Mouse (Mus musculus) neural tube, embryonic 12.5 days (tissue): ENCODE measurements around the gene Sgms1. TPM values are rescaled to one million over a fixed set of nuclear protein-coding genes. Genes with fewer than 3 reads are reported as not detected.

ENCODE experiments used
- ATAC-seq: fragments of 200-750 bp; cut with Nextera tagmentation; 2 replicates; pipeline ENCODE4 v1.8.0; 2017; ENCODE audit warnings: low read depth, mild to moderate bottlenecking, moderate TSS enrichment, moderate library complexity; ENCODE audit not compliant: low FRiP score
- H3K27ac ChIP-seq: fragments of 300-500 bp; sonication (generic); 2 replicates; pipeline ENCODE4 v1.5.1; 2016
- H3K27me3 ChIP-seq: fragments of 300-500 bp; sonication (generic); replicated peaks from 2 replicates; pipeline ENCODE4 v1.6.1; 2016; ENCODE audit warnings: mild to moderate bottlenecking
- H3K36me3 ChIP-seq: fragments of 300-500 bp; sonication (generic); 2 replicates; pipeline ENCODE4 v1.6.1; 2016; ENCODE audit warnings: mild to moderate bottlenecking
- H3K4me1 ChIP-seq: fragments of 300-500 bp; sonication (generic); 2 replicates; pipeline ENCODE4 v1.6.1; 2016
- H3K4me2 ChIP-seq: fragments of 300-500 bp; sonication (generic); replicated peaks from 2 replicates; pipeline ENCODE4 v1.6.1; 2016; ENCODE audit warnings: mild to moderate bottlenecking
- H3K4me3 ChIP-seq: fragments of 300-500 bp; sonication (generic); 2 replicates; pipeline ENCODE4 v1.5.1; 2016
- H3K9ac ChIP-seq: fragments of 300-500 bp; sonication (generic); 2 replicates; pipeline ENCODE4 v1.6.1; 2016; ENCODE audit warnings: mild to moderate bottlenecking
- H3K9me3 ChIP-seq: fragments of 300-500 bp; sonication (generic); 2 replicates; pipeline ENCODE4 v1.6.1; 2016; ENCODE audit warnings: mild to moderate bottlenecking
- WGBS: fragments of 180-500 bp; shearing (Covaris S2); methylation state at CpG from one replicate; pipeline ENCODE4 v1.1.7; 2016; 5-methylcytosine and 5-hydroxymethylcytosine counted together
- polyA plus RNA-seq: library from polyadenylated mRNA; unstranded; fragments of >200 nt; fragmentation: Nextera tagmentation; extraction: Ambion mirVana; gene quantifications from 2 replicates; pipeline ENCODE4 v1.2.1, GENCODE M21; 2016

Gene Sgms1
- polyA plus RNA-seq, 1 experiment from 2014 or later = 17.2 TPM

DNA sequence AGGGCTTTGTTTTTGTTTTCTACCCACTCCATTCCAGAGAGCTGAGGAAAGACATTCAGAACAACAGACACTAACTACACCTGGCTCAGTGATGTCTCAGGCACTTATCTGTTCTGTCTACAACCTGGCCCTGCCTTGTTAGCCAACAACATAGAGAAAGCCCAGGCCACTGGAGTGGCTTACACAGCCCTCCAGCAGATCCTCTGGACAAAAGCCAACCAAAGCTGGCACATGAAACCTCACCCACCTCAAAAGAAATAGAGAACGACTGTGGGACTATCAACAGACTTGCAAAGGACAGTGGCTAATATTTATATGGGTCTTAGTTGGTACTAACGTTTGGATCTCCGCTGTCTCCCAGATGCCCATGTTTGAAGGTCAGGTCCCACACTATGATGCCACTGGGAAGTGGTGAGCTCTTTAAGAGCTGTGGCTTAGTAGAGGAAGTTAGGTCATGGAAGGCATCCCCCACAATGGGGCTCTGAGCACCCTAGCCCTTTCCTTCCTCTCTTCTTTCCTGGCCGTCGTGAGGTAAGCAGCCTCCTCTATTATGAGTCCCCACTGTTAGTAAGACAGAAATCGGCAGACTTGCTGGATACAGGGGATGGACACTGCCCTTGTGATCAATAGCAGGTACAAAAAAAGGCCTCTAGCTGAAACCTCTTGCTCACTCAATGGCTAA lies 10.1 kb downstream of the Sgms1 start:
- no peak overlapping the region for H3K27ac ChIP-seq
- no peak overlapping the region for H3K4me3 ChIP-seq
- no peaks in the 10 kb centered on the region for H3K27me3 ChIP-seq
- no peaks in the 10 kb centered on the region for H3K9me3 ChIP-seq
- H3K36me3 ChIP-seq = no peaks in the 10 kb centered on the region
- WGBS = 92% methylated on average over 6 of the region's 6 CpGs
- ATAC-seq = no peak
- peaks cover 10% of the 10 kb centered on the region for H3K4me1 ChIP-seq
- H3K4me2 ChIP-seq = no peak overlapping the region
- H3K9ac ChIP-seq = no peak overlapping the region

DNA sequence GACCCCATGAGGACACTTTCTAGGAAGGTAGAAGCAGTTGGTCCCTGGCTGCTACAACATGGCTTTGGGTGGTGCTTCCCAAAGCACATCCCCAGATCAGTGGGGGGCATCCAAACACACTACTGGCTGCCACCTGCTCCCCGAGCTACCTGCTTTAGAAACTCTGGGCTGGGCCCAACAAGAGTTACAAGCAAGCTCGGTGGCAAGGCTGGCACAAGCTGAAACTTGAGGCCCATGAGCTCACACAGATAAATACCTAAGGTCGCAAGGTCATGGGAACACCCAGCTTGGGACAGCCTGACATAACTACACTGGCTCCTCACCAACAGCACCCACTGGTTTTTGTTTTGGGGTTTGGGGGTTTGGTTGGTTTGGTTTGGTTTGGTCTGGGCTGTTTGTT lies 10.9 kb downstream of the Sgms1 start:
- WGBS = 74% methylated on average over 3 of the region's 3 CpGs
- Histone ChIP-seq H3K9ac (no peak overlapping the region), H3K4me2 (no peak overlapping the region), H3K27me3 (no peaks in the 10 kb centered on the region), H3K36me3 (no peaks in the 10 kb centered on the region), H3K9me3 (no peaks in the 10 kb centered on the region), H3K27ac (no peak overlapping the region), H3K4me1 (peaks cover 10% of the 10 kb centered on the region), H3K4me3 (no peak overlapping the region)
- ATAC-seq = no peak

DNA sequence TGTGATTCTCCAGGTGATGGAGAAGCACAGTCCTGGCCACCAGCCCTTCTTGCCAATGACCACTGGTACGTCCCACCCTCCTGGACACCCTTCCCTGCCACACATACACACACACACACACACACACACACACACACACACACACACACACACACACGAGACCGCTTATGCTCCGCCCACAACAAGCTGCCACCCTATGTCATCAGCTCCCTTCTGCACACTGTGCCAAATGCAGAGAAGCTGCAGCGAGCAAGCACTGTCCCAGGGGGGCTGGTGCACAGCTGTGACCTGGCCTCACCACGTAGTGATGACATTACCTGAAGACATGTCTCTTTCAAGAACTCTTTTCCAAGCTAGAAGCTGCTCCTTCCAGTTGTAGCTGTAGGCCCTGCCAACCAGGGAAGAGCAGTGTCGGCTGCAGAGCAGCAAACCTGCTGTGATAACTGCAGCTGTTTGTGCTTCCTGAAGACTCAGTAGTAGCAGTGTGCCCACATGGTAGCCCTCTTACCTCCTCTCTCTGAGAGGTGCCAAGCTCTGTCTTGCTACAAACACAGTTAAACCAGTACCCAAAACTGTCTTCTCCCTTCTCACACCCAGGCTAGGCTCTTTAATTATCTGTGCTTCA lies 11.7 kb downstream of the Sgms1 start:
- Histone ChIP-seq H3K4me1 (peaks cover 10% of the 10 kb centered on the region), H3K36me3 (no peaks in the 10 kb centered on the region), H3K4me3 (no peak overlapping the region), H3K9me3 (no peaks in the 10 kb centered on the region), H3K27ac (no peak overlapping the region), H3K9ac (no peak overlapping the region), H3K4me2 (no peak overlapping the region), H3K27me3 (no peaks in the 10 kb centered on the region)
- ATAC-seq = peak; percentile 71
- WGBS = 72% methylated on average over 7 of the region's 7 CpGs

DNA sequence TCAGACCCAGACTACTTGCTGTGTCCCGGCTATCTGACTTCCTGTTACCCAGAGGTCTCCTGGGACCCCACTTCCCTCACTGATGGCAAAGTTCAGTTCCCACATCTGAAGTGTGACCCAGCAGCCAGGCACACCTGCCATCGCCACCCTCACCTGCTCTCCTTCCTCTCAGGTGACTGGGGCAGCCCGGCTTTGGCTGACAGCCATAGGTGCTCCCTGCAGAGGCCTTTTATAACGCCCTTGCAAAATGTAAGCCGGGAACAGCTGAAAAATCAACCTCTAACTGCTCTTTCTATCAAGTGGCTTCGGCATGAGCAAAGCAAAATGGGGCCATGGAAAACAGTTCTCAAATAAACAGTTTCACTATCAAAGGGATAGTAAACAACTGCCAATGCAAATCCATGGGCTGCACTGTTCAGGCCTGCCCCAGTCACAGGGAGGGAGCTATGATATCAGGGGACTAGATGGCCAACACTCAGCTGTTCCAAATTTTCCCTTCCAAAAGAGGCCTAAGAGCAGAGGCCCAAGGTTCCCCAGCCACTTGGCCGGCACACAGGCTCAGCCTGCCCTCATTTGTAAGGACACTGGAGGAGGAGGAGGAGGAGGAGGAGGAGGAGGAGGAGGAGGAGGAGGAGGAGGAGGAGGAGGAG lies 12.5 kb downstream of the Sgms1 start:
- WGBS = 75% methylated on average over 7 of the region's 7 CpGs
- no peak overlapping the region for H3K4me3 ChIP-seq
- ATAC-seq = no peak
- H3K27me3 ChIP-seq = no peaks in the 10 kb centered on the region
- H3K9me3 ChIP-seq = peaks cover 3% of the 10 kb centered on the region; the same call in 1 of the 2 replicates
- H3K27ac ChIP-seq = no peak overlapping the region
- peaks cover 10% of the 10 kb centered on the region for H3K4me1 ChIP-seq
- H3K9ac ChIP-seq = no peak overlapping the region
- H3K36me3 ChIP-seq = no peaks in the 10 kb centered on the region
- no peak overlapping the region for H3K4me2 ChIP-seq

DNA sequence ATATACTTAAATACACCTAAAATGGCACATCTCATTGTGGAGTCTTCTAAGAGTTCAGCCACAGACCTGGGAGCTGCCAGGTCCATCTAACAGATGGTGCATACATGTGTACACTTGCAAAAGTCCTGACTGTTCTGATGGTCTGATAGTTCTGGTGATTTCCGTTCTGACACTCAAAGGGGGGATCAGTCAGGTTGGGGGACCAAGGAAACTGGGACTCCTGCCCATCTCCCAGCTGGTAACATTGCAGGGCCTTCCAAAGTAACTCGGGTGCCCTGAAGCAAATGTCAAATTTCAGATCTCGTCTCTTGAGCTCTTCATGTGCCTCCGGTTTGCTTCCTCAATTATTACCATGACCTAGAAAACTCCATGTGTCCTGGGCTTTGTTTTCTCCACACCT lies 13.5 kb downstream of the Sgms1 start:
- H3K9me3 ChIP-seq = peaks cover 3% of the 10 kb centered on the region; the same call in 1 of the 2 replicates
- peaks cover 10% of the 10 kb centered on the region for H3K4me1 ChIP-seq
- no peak overlapping the region for H3K4me2 ChIP-seq
- H3K36me3 ChIP-seq = no peaks in the 10 kb centered on the region
- no peak overlapping the region for H3K4me3 ChIP-seq
- ATAC-seq = no peak
- no peak overlapping the region for H3K27ac ChIP-seq
- 95% methylated on average over 4 of the region's 4 CpGs for WGBS
- no peak overlapping the region for H3K9ac ChIP-seq
- no peaks in the 10 kb centered on the region for H3K27me3 ChIP-seq

DNA sequence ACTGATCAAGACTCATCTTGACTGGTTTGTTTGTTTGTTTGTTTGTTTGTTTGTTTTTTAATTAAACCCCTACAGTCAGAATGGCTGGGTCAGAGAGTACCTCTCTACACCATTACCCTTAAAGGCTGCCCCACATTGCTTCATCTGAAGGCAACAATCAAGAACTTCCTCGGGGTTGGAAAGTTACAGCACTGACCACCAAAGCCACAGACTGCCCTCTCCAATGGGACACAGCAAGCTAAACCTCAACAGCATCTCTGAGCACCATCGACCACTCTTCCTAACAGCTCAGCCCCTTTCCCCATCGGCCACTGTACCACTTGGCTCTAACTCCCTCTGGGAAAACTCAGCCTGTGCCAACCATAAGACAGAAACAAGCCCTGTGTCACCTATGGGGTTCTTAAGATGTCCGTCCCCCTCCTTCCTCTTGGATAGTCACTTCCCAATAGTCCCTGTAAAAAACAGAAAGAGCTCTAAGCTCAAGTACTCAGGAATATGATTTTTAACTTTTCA lies 14.0 kb downstream of the Sgms1 start:
- H3K4me3 ChIP-seq = no peak overlapping the region
- WGBS = 93% methylated on average over 4 of the region's 4 CpGs

DNA sequence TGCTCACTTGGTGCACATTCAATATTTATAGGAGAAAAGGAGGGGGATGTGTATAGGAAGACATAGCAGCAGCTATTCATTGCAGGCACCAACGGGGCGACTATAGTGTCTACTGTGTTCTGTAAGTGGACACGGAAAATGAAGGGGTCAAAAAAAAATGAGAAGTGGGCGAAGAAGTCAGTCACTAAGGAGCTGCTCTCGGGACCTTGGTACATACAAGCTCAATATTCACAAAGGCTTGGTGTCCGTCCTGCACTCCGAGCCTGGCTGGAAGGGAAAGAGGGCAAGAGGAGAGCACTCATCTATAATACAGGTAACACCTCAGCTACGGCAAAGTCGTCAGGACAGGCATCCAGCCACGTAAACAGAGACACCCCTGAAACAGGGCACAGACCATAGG lies 14.8 kb downstream of the Sgms1 start:
- Histone ChIP-seq H3K9ac (no peak overlapping the region), H3K4me2 (no peak overlapping the region), H3K27me3 (no peaks in the 10 kb centered on the region), H3K27ac (no peak overlapping the region), H3K4me3 (no peak overlapping the region), H3K36me3 (no peaks in the 10 kb centered on the region), H3K9me3 (peaks cover 3% of the 10 kb centered on the region; the same call in 1 of the 2 replicates), H3K4me1 (peaks cover 10% of the 10 kb centered on the region)
- ATAC-seq = no peak
- WGBS = 92% methylated on average over 10 of the region's 10 CpGs

More for the DNA sequence above, 14.0 kb downstream of the Sgms1 start:
- ATAC-seq = no peak
- no peak overlapping the region for H3K9ac ChIP-seq
- H3K27me3 ChIP-seq = no peaks in the 10 kb centered on the region
- H3K9me3 ChIP-seq = peaks cover 3% of the 10 kb centered on the region; the same call in 1 of the 2 replicates
- no peaks in the 10 kb centered on the region for H3K36me3 ChIP-seq
- H3K27ac ChIP-seq = no peak overlapping the region
- H3K4me2 ChIP-seq = no peak overlapping the region
- peaks cover 10% of the 10 kb centered on the region for H3K4me1 ChIP-seq

DNA sequence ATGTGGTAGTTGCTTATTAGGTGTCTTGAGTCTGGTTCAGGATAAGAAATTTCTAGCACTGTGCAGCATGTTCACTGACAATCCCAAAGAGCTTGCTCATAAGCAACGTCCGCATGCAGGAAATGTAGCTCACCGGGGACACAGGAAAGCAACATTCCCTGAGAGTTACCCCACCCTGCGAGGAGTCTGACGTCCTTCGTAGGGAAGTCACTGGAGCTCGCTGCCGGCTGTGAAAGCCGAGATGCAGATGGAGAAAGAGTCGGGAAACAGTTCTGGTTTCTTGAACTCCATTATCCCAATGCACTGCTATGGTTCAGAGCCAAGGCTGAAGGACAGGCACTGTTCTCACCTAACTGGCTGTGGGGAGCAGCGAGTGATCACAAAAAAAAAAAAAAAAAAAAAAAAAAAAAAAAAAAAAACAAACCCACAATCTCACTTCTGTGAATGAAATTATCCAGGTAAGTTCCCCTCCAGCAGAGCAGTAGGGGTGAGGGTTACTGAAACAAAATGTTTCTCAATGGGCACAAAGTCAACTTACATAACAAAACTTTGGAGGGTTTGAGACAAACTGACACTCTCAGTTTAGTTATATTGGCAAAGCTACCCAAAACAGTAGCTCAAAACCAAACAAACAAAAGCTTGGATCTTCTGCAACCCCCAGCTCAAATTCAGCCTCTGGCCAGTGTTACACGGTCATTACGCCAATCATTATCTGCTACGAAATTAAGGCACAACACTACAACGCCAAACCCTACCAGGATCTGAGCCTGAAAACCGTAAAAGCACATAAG lies 15.5 kb downstream of the Sgms1 start:
- Histone ChIP-seq H3K27me3 (no peaks in the 10 kb centered on the region), H3K4me3 (no peak overlapping the region), H3K4me1 (peaks cover 10% of the 10 kb centered on the region), H3K4me2 (no peak overlapping the region), H3K9me3 (peaks cover 3% of the 10 kb centered on the region; the same call in 1 of the 2 replicates), H3K9ac (no peak overlapping the region), H3K27ac (no peak overlapping the region), H3K36me3 (no peaks in the 10 kb centered on the region)
- ATAC-seq = no peak
- WGBS = 74% methylated on average over 16 of the region's 16 CpGs

DNA sequence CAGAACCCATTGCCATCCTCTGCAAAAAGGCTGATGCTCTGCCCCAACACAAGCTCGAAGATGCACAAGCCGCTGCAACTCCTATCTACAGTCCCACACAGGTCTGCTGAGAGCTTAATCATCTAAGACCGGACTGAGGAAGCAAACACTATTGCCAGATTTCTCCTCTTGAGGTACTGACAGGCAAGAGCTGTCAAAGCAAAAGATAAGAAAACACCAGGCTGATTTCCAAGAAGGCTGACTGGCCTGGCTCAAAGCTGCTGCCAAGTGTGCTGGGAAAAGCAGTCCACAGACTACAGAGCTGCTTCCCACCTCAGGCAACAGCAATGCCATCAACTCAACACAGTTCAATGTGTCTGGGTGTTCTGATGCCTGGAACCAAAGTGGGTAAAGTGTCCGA lies 17.1 kb downstream of the Sgms1 start:
- H3K27ac ChIP-seq = no peak overlapping the region
- no peak overlapping the region for H3K4me2 ChIP-seq
- WGBS = 93% methylated on average over 4 of the region's 4 CpGs
- no peak overlapping the region for H3K4me3 ChIP-seq
- peaks cover 3% of the 10 kb centered on the region; the same call in 1 of the 2 replicates for H3K9me3 ChIP-seq
- no peak overlapping the region for H3K9ac ChIP-seq
- no peaks in the 10 kb centered on the region for H3K27me3 ChIP-seq
- ATAC-seq = no peak
- H3K36me3 ChIP-seq = no peaks in the 10 kb centered on the region
- no peaks in the 10 kb centered on the region; the same call in none of the 2 replicates for H3K4me1 ChIP-seq

DNA sequence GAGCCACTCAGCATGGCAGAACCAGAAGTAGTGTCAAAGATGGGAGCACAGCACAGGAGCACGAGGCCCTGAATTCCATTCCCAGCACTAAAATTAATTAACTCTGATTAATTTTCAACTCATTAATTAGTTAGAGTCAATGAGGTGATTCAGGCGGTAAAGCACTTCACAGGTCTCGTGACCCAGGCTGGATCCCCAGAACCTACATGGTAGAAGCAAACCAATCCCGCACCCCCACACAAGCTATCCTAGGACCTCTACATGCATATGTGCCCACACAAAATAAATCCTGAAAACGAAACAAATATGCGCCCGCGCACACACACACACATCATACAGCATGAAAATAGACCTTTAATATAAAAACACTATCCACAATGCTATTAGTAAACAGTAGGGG lies 22.2 kb downstream of the Sgms1 start:
- H3K4me2 ChIP-seq = no peak overlapping the region
- no peak overlapping the region for H3K4me3 ChIP-seq
- ATAC-seq = no peak
- H3K9me3 ChIP-seq = peaks cover 3% of the 10 kb centered on the region; the same call in 1 of the 2 replicates
- H3K27me3 ChIP-seq = no peaks in the 10 kb centered on the region
- no peak overlapping the region for H3K9ac ChIP-seq
- no peak overlapping the region for H3K27ac ChIP-seq
- H3K36me3 ChIP-seq = no peaks in the 10 kb centered on the region
- H3K4me1 ChIP-seq = 0 out of 2 replicates have a peak, but pooled peaks cover 3% of the 10 kb centered on the region
- WGBS = 92% methylated on average over 8 of the region's 8 CpGs

DNA sequence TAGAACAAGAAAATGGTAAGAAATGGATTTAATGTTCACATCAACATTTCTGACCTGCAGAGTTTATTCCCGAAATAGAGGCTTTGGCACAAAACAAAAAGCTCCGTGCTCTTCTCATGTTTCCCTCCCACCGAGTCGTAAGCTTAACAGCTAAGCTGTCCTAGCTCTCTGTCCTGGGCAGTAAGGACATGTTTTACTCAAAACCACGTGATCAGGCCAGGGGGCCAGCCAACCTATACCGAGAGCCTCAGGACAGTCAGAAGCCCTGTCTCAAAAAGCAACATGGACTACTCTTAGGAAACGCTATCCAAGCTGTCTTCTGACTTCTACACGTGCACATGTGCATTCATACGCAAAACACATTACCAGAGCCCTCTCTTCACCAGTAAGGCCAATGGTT lies 23.1 kb downstream of the Sgms1 start:
- 83% methylated on average over 9 of the region's 9 CpGs for WGBS

DNA sequence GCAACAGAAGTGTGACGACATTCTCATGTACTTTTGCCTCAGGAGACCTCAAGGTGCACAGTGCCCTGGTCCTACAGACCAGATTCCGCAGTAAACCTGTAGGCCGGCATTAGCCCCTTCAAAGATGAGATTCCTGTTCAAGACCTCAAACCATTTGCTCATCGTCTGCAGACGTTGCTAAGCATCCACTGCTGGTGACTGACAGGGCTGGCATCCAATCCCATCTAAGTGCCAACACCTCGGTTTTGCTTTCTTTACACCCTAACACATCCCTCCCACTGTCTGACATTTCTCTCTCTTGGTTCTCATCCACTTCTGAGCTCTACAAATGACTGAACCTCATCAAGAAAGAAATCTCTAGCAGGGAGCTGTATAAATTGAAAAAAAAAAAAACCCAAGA lies 24.4 kb downstream of the Sgms1 start:
- no peak for ATAC-seq
- Histone ChIP-seq H3K4me2 (no peak overlapping the region), H3K36me3 (no peaks in the 10 kb centered on the region), H3K4me3 (no peak overlapping the region), H3K4me1 (0 out of 2 replicates have a peak, but pooled peaks cover 3% of the 10 kb centered on the region), H3K27ac (no peak overlapping the region), H3K9ac (no peak overlapping the region), H3K27me3 (no peaks in the 10 kb centered on the region), H3K9me3 (no peaks in the 10 kb centered on the region)
- 88% methylated on average over 6 of the region's 6 CpGs for WGBS

More for the DNA sequence above, 23.1 kb downstream of the Sgms1 start:
- no peak overlapping the region for H3K4me3 ChIP-seq
- H3K9me3 ChIP-seq = no peaks in the 10 kb centered on the region
- H3K4me2 ChIP-seq = no peak overlapping the region
- H3K4me1 ChIP-seq = 0 out of 2 replicates have a peak, but pooled peaks cover 3% of the 10 kb centered on the region
- H3K9ac ChIP-seq = no peak overlapping the region
- no peak overlapping the region for H3K27ac ChIP-seq
- no peak for ATAC-seq
- H3K27me3 ChIP-seq = no peaks in the 10 kb centered on the region
- no peaks in the 10 kb centered on the region for H3K36me3 ChIP-seq
